Mouse (Mus musculus): ENCODE results near the gene Lpcat2. TPM values are rescaled to one million over a fixed set of nuclear protein-coding genes. Genes with fewer than 3 reads are reported as not detected.

Lpcat2 gene
- 7.3 TPM in 2 replicates for polyA plus RNA-seq (2015; fragmentation: Nextera tagmentation; extraction: Ambion mirVana)

- under 1% methylated on average over 50 of the region's 50 CpGs for WGBS
- Histone ChIP-seq H3K36me3 (ENCODE audit: control insufficient read depth, insufficient read depth) (no peaks in the 10 kb centered on the region), H3K9ac (ENCODE audit: low read depth, low read length) (peak within 1 kb of the TSS; percentile 45), H3K27ac (ENCODE audit: low read depth, low read length) (no peak within 1 kb of the TSS; the same call in 1 of the 2 replicates), H3K4me2 (replicated peaks; ENCODE audit: low read depth) (peak within 1 kb of the TSS; percentile 98), H3K4me3 (ENCODE audit: low read depth, low read length) (peak within 1 kb of the TSS; percentile 59), H3K27me3 (replicated peaks; ENCODE audit: control insufficient read depth, insufficient read depth, low read length) (peaks cover 10% of the 10 kb centered on the region; the same call in 1 of the 2 replicates), H3K4me1 (replicated peaks; ENCODE audit: control insufficient read depth, insufficient read depth, low read length) (no peaks in the 10 kb centered on the region), H3K9me3 (ENCODE audit: control insufficient read depth) (no peaks in the 10 kb centered on the region)
- no peak for TF ChIP-seq CTCF (IDR thresholded peaks at IDR 0.05; ENCODE audit: low read depth)
- ATAC-seq = peak; percentile 70
Observed at GRCm38 (mm10) chr8:92855171-92855894, at the start of gene Lpcat2. Gene Lpcat2 (plus strand): TSS chr8:92855339.

GRCm38 (mm10) chr8:92812773-92813172 lies 42.4 kb upstream of the Lpcat2 start:
- H3K4me2 ChIP-seq (replicated peaks; ENCODE audit: low read depth) = no peak overlapping the region
- no peak overlapping the region for H3K9ac ChIP-seq (ENCODE audit: low read depth, low read length)
- ATAC-seq = no peak
- no peaks in the 10 kb centered on the region for H3K9me3 ChIP-seq (ENCODE audit: control insufficient read depth)
- no peaks in the 10 kb centered on the region for H3K27me3 ChIP-seq (replicated peaks; ENCODE audit: control insufficient read depth, insufficient read depth, low read length)
- H3K36me3 ChIP-seq (ENCODE audit: control insufficient read depth, insufficient read depth) = no peaks in the 10 kb centered on the region
- no peaks in the 10 kb centered on the region for H3K4me1 ChIP-seq (replicated peaks; ENCODE audit: control insufficient read depth, insufficient read depth, low read length)
- H3K4me3 ChIP-seq (ENCODE audit: low read depth, low read length) = no peak overlapping the region
- WGBS = 63% methylated on average over 2 of the region's 2 CpGs
- no peak for TF ChIP-seq CTCF (IDR thresholded peaks at IDR 0.05; ENCODE audit: low read depth)
- no peak overlapping the region for H3K27ac ChIP-seq (ENCODE audit: low read depth, low read length)

DNA sequence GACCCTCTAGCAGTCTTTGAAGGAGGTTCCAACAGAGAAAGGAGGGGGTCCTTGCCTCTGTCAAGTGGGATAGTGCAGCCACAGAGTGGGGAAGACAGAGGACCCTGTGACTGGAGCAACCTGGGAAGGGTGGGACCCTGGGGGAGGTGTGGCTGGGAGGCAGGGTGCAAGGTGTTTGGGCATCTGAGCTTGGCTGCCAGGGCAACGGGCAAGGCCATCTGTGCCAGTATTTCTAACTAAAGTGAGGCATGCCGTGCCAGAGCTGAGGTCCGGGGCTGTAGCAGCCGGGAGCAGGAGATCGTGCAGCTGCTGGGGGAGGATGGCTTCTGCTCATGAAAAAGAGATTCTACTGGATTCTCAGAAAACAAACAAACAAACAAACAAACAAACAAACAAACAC lies 39.5 kb upstream of the Lpcat2 start:
- TF ChIP-seq CTCF (IDR thresholded peaks at IDR 0.05; ENCODE audit: low read depth) = no peak
- no peak overlapping the region for H3K4me3 ChIP-seq (ENCODE audit: low read depth, low read length)
- H3K9ac ChIP-seq (ENCODE audit: low read depth, low read length) = no peak overlapping the region
- no peaks in the 10 kb centered on the region for H3K4me1 ChIP-seq (replicated peaks; ENCODE audit: control insufficient read depth, insufficient read depth, low read length)
- H3K27ac ChIP-seq (ENCODE audit: low read depth, low read length) = no peak overlapping the region
- H3K36me3 ChIP-seq (ENCODE audit: control insufficient read depth, insufficient read depth) = no peaks in the 10 kb centered on the region
- H3K27me3 ChIP-seq (replicated peaks; ENCODE audit: control insufficient read depth, insufficient read depth, low read length) = no peaks in the 10 kb centered on the region
- no peak overlapping the region for H3K4me2 ChIP-seq (replicated peaks; ENCODE audit: low read depth)
- no peaks in the 10 kb centered on the region for H3K9me3 ChIP-seq (ENCODE audit: control insufficient read depth)
- 80% methylated on average over 5 of the region's 5 CpGs for WGBS
- ATAC-seq = no peak

- peak; percentile 76 for ATAC-seq
- peak; percentile 99 for TF ChIP-seq CTCF (IDR thresholded peaks at IDR 0.05; ENCODE audit: low read depth)
Observed at GRCm38 (mm10) chr8:92817928-92818818, 37.0 kb upstream of the Lpcat2 start.

GRCm38 (mm10) chr8:92821151-92821550 lies 34.0 kb upstream of the Lpcat2 start:
- ATAC-seq = no peak
- Histone ChIP-seq H3K4me1 (replicated peaks; ENCODE audit: control insufficient read depth, insufficient read depth, low read length) (no peaks in the 10 kb centered on the region), H3K9ac (ENCODE audit: low read depth, low read length) (no peak overlapping the region), H3K4me2 (replicated peaks; ENCODE audit: low read depth) (no peak overlapping the region), H3K36me3 (ENCODE audit: control insufficient read depth, insufficient read depth) (no peaks in the 10 kb centered on the region), H3K9me3 (ENCODE audit: control insufficient read depth) (no peaks in the 10 kb centered on the region), H3K27me3 (replicated peaks; ENCODE audit: control insufficient read depth, insufficient read depth, low read length) (no peaks in the 10 kb centered on the region), H3K4me3 (ENCODE audit: low read depth, low read length) (no peak overlapping the region), H3K27ac (ENCODE audit: low read depth, low read length) (no peak overlapping the region)
- TF ChIP-seq CTCF (IDR thresholded peaks at IDR 0.05; ENCODE audit: low read depth) = no peak

More at GRCm38 (mm10) chr8:92817928-92818818, 37.0 kb upstream of the Lpcat2 start:
- Histone ChIP-seq H3K4me2 (replicated peaks; ENCODE audit: low read depth) (no peak overlapping the region), H3K9me3 (ENCODE audit: control insufficient read depth) (no peaks in the 10 kb centered on the region), H3K4me1 (replicated peaks; ENCODE audit: control insufficient read depth, insufficient read depth, low read length) (no peaks in the 10 kb centered on the region), H3K9ac (ENCODE audit: low read depth, low read length) (no peak overlapping the region), H3K36me3 (ENCODE audit: control insufficient read depth, insufficient read depth) (no peaks in the 10 kb centered on the region), H3K4me3 (ENCODE audit: low read depth, low read length) (no peak overlapping the region), H3K27me3 (replicated peaks; ENCODE audit: control insufficient read depth, insufficient read depth, low read length) (no peaks in the 10 kb centered on the region), H3K27ac (ENCODE audit: low read depth, low read length) (no peak overlapping the region)
- 19% methylated on average over 6 of the region's 6 CpGs for WGBS

GRCm38 (mm10) chr8:92822386-92822785 lies 32.8 kb upstream of the Lpcat2 start:
- no peak for TF ChIP-seq CTCF (IDR thresholded peaks at IDR 0.05; ENCODE audit: low read depth)
- no peaks in the 10 kb centered on the region for H3K27me3 ChIP-seq (replicated peaks; ENCODE audit: control insufficient read depth, insufficient read depth, low read length)
- H3K27ac ChIP-seq (ENCODE audit: low read depth, low read length) = no peak overlapping the region
- no peaks in the 10 kb centered on the region for H3K9me3 ChIP-seq (ENCODE audit: control insufficient read depth)
- H3K4me2 ChIP-seq (replicated peaks; ENCODE audit: low read depth) = no peak overlapping the region
- no peak overlapping the region for H3K4me3 ChIP-seq (ENCODE audit: low read depth, low read length)
- no peak overlapping the region for H3K9ac ChIP-seq (ENCODE audit: low read depth, low read length)
- WGBS = 49% methylated on average over 5 of the region's 5 CpGs
- no peaks in the 10 kb centered on the region for H3K36me3 ChIP-seq (ENCODE audit: control insufficient read depth, insufficient read depth)
- ATAC-seq = no peak
- no peaks in the 10 kb centered on the region for H3K4me1 ChIP-seq (replicated peaks; ENCODE audit: control insufficient read depth, insufficient read depth, low read length)

Data from intestine, postnatal 0 days (tissue).